Mouse (Mus musculus): ENCODE measurements around the gene Ttf1. TPM values are rescaled to one million over a fixed set of nuclear protein-coding genes. Genes with fewer than 3 reads are reported as not detected.
"Not testable (repeated sequence)": the region's sequence is repeated elsewhere in the genome, so short reads cannot be mapped to it uniquely, and the experiment has no call there.

Gene Ttf1
- polyA plus RNA-seq, 1 experiment from 2014 or later, result 5.5 TPM

- H3K36me3 ChIP-seq, result no peaks in the 10 kb centered on the region
- H3K4me3 ChIP-seq, result no peak overlapping the region
- H3K4me2 ChIP-seq, result no peak overlapping the region
- no peak for ATAC-seq (replicated peaks; ENCODE audit: insufficient number of reproducible peaks, insufficient read depth, low FRiP score, low read depth)
- H3K4me1 ChIP-seq (replicated peaks), result no peaks in the 10 kb centered on the region
- H3K27ac ChIP-seq, result no peak overlapping the region
- no peaks in the 10 kb centered on the region for H3K9me3 ChIP-seq (replicated peaks)
- no peaks in the 10 kb centered on the region for H3K27me3 ChIP-seq
- no peak overlapping the region for H3K9ac ChIP-seq
- WGBS, result 71% methylated on average over 8 of the region's 8 CpGs
These were observed 38.7 kb downstream of the Ttf1 start for GRCm38 (mm10) chr2:29098786-29099185.

- no peaks in the 10 kb centered on the region for H3K9me3 ChIP-seq (replicated peaks)
- no peak overlapping the region for H3K4me3 ChIP-seq
- H3K36me3 ChIP-seq, result no peaks in the 10 kb centered on the region
- no peak overlapping the region for H3K27ac ChIP-seq
- no peak overlapping the region for H3K4me2 ChIP-seq
- no peak for ATAC-seq (replicated peaks; ENCODE audit: insufficient number of reproducible peaks, insufficient read depth, low FRiP score, low read depth)
- no peak overlapping the region for H3K9ac ChIP-seq
- 88% methylated on average over 14 of the region's 14 CpGs for WGBS
- no peaks in the 10 kb centered on the region for H3K27me3 ChIP-seq
- no peaks in the 10 kb centered on the region for H3K4me1 ChIP-seq (replicated peaks)
These were observed 39.6 kb downstream of the Ttf1 start for GRCm38 (mm10) chr2:29099646-29100045.

- Histone ChIP-seq H3K4me3 (no peak overlapping the region), H3K27ac (no peak overlapping the region), H3K27me3 (no peaks in the 10 kb centered on the region), H3K4me2 (peak overlapping the region; percentile 29), H3K9ac (no peak overlapping the region), H3K4me1 (replicated peaks) (no peaks in the 10 kb centered on the region), H3K9me3 (replicated peaks) (no peaks in the 10 kb centered on the region), H3K36me3 (no peaks in the 10 kb centered on the region)
- 60% methylated on average over 7 of the region's 7 CpGs for WGBS
- ATAC-seq (replicated peaks; ENCODE audit: insufficient number of reproducible peaks, insufficient read depth, low FRiP score, low read depth), result no peak
These were observed 40.9 kb downstream of the Ttf1 start for GRCm38 (mm10) chr2:29100822-29101534.

- not testable (repeated sequence) for H3K36me3 ChIP-seq; H3K9ac ChIP-seq; H3K27ac ChIP-seq; H3K4me2 ChIP-seq; H3K27me3 ChIP-seq; H3K9me3 ChIP-seq (replicated peaks); H3K4me1 ChIP-seq (replicated peaks); H3K4me3 ChIP-seq; ATAC-seq (replicated peaks; ENCODE audit: insufficient number of reproducible peaks, insufficient read depth, low FRiP score, low read depth)
- 75% methylated on average over 10 of the region's 10 CpGs for WGBS
These were observed 42.6 kb downstream of the Ttf1 start for GRCm38 (mm10) chr2:29102416-29103377.

GRCm38 (mm10) chr2:29120969-29121368, 60.9 kb downstream of the Ttf1 start:
- H3K4me2 ChIP-seq, result no peak overlapping the region
- no peaks in the 10 kb centered on the region for H3K27me3 ChIP-seq
- H3K9me3 ChIP-seq (replicated peaks), result no peaks in the 10 kb centered on the region
- H3K36me3 ChIP-seq, result no peaks in the 10 kb centered on the region
- ATAC-seq (replicated peaks; ENCODE audit: insufficient number of reproducible peaks, insufficient read depth, low FRiP score, low read depth), result no peak
- no peak overlapping the region for H3K9ac ChIP-seq
- no peak overlapping the region for H3K4me3 ChIP-seq
- no peak overlapping the region for H3K27ac ChIP-seq
- H3K4me1 ChIP-seq (replicated peaks), result peaks cover 3% of the 10 kb centered on the region

- no peaks in the 10 kb centered on the region for H3K36me3 ChIP-seq
- no peak overlapping the region for H3K4me3 ChIP-seq
- peak overlapping the region; percentile 42; the same call in 1 of the 2 replicates for H3K27ac ChIP-seq
- no peak overlapping the region for H3K9ac ChIP-seq
- no peak overlapping the region for H3K4me2 ChIP-seq
- no peak for ATAC-seq (replicated peaks; ENCODE audit: insufficient number of reproducible peaks, insufficient read depth, low FRiP score, low read depth)
- H3K4me1 ChIP-seq (replicated peaks), result peaks cover 12% of the 10 kb centered on the region
- no peaks in the 10 kb centered on the region for H3K27me3 ChIP-seq
- 59% methylated on average over 3 of the region's 3 CpGs for WGBS
- no peaks in the 10 kb centered on the region for H3K9me3 ChIP-seq (replicated peaks)
These were observed 62.4 kb downstream of the Ttf1 start for GRCm38 (mm10) chr2:29122446-29122845.

GRCm38 (mm10) chr2:29123907-29124569, 64.0 kb downstream of the Ttf1 start, which contains the start of gene Setx:
TSS of gene Setx (plus strand) at chr2:29124181.
- 63% methylated on average over 14 of the region's 14 CpGs for WGBS
- H3K4me1 ChIP-seq (replicated peaks), result peaks cover 12% of the 10 kb centered on the region
- no peaks in the 10 kb centered on the region for H3K9me3 ChIP-seq (replicated peaks)
- no peak for ATAC-seq (replicated peaks; ENCODE audit: insufficient number of reproducible peaks, insufficient read depth, low FRiP score, low read depth)
- peak within 1 kb of the TSS; percentile 87 for H3K4me2 ChIP-seq
- H3K4me3 ChIP-seq, result peak within 1 kb of the TSS; percentile 81
- H3K36me3 ChIP-seq, result no peaks in the 10 kb centered on the region
- H3K9ac ChIP-seq, result peak within 1 kb of the TSS; percentile 82
- H3K27ac ChIP-seq, result peak within 1 kb of the TSS; percentile 95
- no peaks in the 10 kb centered on the region for H3K27me3 ChIP-seq

GRCm38 (mm10) chr2:29124571-29124935, 64.5 kb downstream of the Ttf1 start:
- Histone ChIP-seq H3K4me2 (peak overlapping the region; percentile 87), H3K36me3 (no peaks in the 10 kb centered on the region; the same call in 1 of the 2 replicates), H3K4me3 (peak overlapping the region; percentile 81), H3K9me3 (replicated peaks) (no peaks in the 10 kb centered on the region), H3K27ac (peak overlapping the region; percentile 95), H3K4me1 (replicated peaks) (peaks cover 12% of the 10 kb centered on the region), H3K27me3 (no peaks in the 10 kb centered on the region), H3K9ac (peak overlapping the region; percentile 50)
- no peak for ATAC-seq (replicated peaks; ENCODE audit: insufficient number of reproducible peaks, insufficient read depth, low FRiP score, low read depth)
- under 1% methylated on average over 21 of the region's 24 CpGs for WGBS

GRCm38 (mm10) chr2:29124936-29125701, 65.1 kb downstream of the Ttf1 start:
- peaks cover 5% of the 10 kb centered on the region for H3K36me3 ChIP-seq
- H3K9me3 ChIP-seq (replicated peaks), result no peaks in the 10 kb centered on the region
- H3K27me3 ChIP-seq, result no peaks in the 10 kb centered on the region
- ATAC-seq (replicated peaks; ENCODE audit: insufficient number of reproducible peaks, insufficient read depth, low FRiP score, low read depth), result peak; percentile 97
- peaks cover 12% of the 10 kb centered on the region for H3K4me1 ChIP-seq (replicated peaks)
- WGBS, result under 1% methylated on average over 79 of the region's 81 CpGs
- peak overlapping the region; percentile 81 for H3K4me3 ChIP-seq
- peak overlapping the region; percentile 95 for H3K27ac ChIP-seq
- H3K4me2 ChIP-seq, result peak overlapping the region; percentile 87
- peak overlapping the region; percentile 82 for H3K9ac ChIP-seq

GRCm38 (mm10) chr2:29130118-29130899, 70.2 kb downstream of the Ttf1 start:
- peaks cover 9% of the 10 kb centered on the region for H3K4me1 ChIP-seq (replicated peaks)
- no peak for ATAC-seq (replicated peaks; ENCODE audit: insufficient number of reproducible peaks, insufficient read depth, low FRiP score, low read depth)
- H3K27ac ChIP-seq, result no peak overlapping the region
- H3K4me3 ChIP-seq, result no peak overlapping the region
- no peaks in the 10 kb centered on the region for H3K27me3 ChIP-seq
- no peaks in the 10 kb centered on the region for H3K9me3 ChIP-seq (replicated peaks)
- H3K4me2 ChIP-seq, result no peak overlapping the region
- H3K36me3 ChIP-seq, result peaks cover 40% of the 10 kb centered on the region
- H3K9ac ChIP-seq, result no peak overlapping the region
- WGBS, result 93% methylated on average over 7 of the region's 7 CpGs
